Mouse (Mus musculus) MEL (cell line): ENCODE measurements around the gene Prkag2.
"Not testable (repeated sequence)": the region's sequence is repeated elsewhere in the genome, so short reads cannot be mapped to it uniquely, and the experiment has no call there.

Source experiments
- CTCF ChIP-seq, 3 experiments: IDR thresholded peaks in 2 of 3; conservative IDR thresholded peaks in 1 of 3; 2 replicates each; pipeline ENCODE4 v1.5.1; 2011 to 2012; ENCODE audit warnings: low read length in 3 of 3, low read depth in 2 of 3, mild to moderate bottlenecking in 2 of 3, improper control_type of control experiment in 1 of 3, inconsistent platforms in 1 of 3, mixed read lengths in 1 of 3, moderate library complexity in 1 of 3; ENCODE audit not compliant: control insufficient read depth in 1 of 3, insufficient read depth in 1 of 3, poor library complexity in 1 of 3, severe bottlenecking in 1 of 3
- ETS1 ChIP-seq: IDR thresholded peaks from 2 replicates; pipeline ENCODE4 v1.6.1; 2012; ENCODE audit warnings: low read depth, mild to moderate bottlenecking, inconsistent platforms, low read length, improper control_type of control experiment, moderate library complexity
- JUND ChIP-seq: IDR thresholded peaks from 2 replicates; pipeline ENCODE4 v1.6.1; 2011; ENCODE audit warnings: low read depth, mild to moderate bottlenecking, improper control_type of control experiment, low read length
- MAFK ChIP-seq: IDR thresholded peaks from 2 replicates; pipeline ENCODE4 v1.6.1; 2011; ENCODE audit warnings: low read depth, mild to moderate bottlenecking, low read length, improper control_type of control experiment, borderline replicate concordance
- MEF2A ChIP-seq: IDR thresholded peaks from 2 replicates; pipeline ENCODE4 v1.6.1; 2014; ENCODE audit warnings: low read depth, mild to moderate bottlenecking, inconsistent platforms, low read length, improper control_type of control experiment; ENCODE audit not compliant: poor library complexity, insufficient replicate concordance, severe bottlenecking; ENCODE audit errors: extremely low read depth
- MYB ChIP-seq: IDR thresholded peaks from 2 replicates; pipeline ENCODE4 v1.6.1; 2011; ENCODE audit warnings: mild to moderate bottlenecking, low read depth, low read length, improper control_type of control experiment
- MYC ChIP-seq: IDR thresholded peaks from 2 replicates; pipeline ENCODE4 v1.6.1; 2011; ENCODE audit warnings: low read depth, mild to moderate bottlenecking, low read length, improper control_type of control experiment, moderate library complexity
- NELFE ChIP-seq: IDR thresholded peaks from 2 replicates; pipeline ENCODE4 v1.6.1; 2011; ENCODE audit warnings: low read depth, low read length, improper control_type of control experiment
- NRF1 ChIP-seq: IDR thresholded peaks from 2 replicates; pipeline ENCODE4 v1.6.1; 2014; ENCODE audit warnings: low read depth, mild to moderate bottlenecking, inconsistent platforms, low read length, improper control_type of control experiment, moderate library complexity; ENCODE audit not compliant: poor library complexity, insufficient read depth, severe bottlenecking
- POLR2A ChIP-seq, 2 experiments: IDR thresholded peaks; 2 replicates each; pipeline ENCODE4 v1.6.1; 2011 to 2012; ENCODE audit warnings: low read length in 2 of 2, mild to moderate bottlenecking in 2 of 2, control low read depth in 1 of 2, improper control_type of control experiment in 1 of 2, low read depth in 1 of 2, moderate library complexity in 1 of 2; ENCODE audit not compliant: control insufficient read depth in 1 of 2, insufficient read depth in 1 of 2, poor library complexity in 1 of 2
- SMC3 ChIP-seq: IDR thresholded peaks from 2 replicates; pipeline ENCODE4 v1.6.1; 2011; ENCODE audit warnings: low read depth, low read length, improper control_type of control experiment
- TAL1 ChIP-seq: IDR thresholded peaks from 2 replicates; pipeline ENCODE4 v1.6.1; 2012; ENCODE audit warnings: mild to moderate bottlenecking, inconsistent platforms, low read length, moderate library complexity, mixed read lengths
- USF2 ChIP-seq, 2 experiments: IDR thresholded peaks; 2 replicates each; pipeline ENCODE4 v1.6.1; 2011 to 2012; ENCODE audit warnings: improper control_type of control experiment in 2 of 2, low read length in 2 of 2, borderline replicate concordance in 1 of 2, inconsistent platforms in 1 of 2, low read depth in 1 of 2, mild to moderate bottlenecking in 1 of 2; ENCODE audit not compliant: insufficient read depth in 1 of 2
- ZNF384 ChIP-seq: IDR thresholded peaks from 2 replicates; pipeline ENCODE4 v1.6.1; 2012; ENCODE audit warnings: low read depth, mild to moderate bottlenecking, inconsistent platforms, low read length, improper control_type of control experiment

DNA sequence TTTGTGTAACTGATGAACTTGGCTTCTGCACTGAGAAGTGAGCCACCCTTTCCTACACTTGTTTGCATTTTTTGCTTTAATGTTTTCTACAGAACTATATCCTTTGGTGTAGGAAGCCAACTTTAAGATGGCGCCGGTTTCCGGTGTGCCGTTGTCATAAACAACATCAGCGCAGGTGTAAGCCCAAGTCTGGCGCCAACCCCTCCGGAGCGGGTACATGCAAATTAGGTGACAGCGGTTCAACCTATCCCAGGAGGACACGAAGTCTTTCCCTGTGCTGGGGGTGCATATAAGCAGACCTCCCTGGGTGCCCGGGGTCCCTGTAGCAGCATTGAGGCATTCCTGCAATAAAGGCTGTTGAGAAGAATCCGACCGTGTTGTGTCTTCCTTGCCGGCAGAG lies 252.2 kb downstream of the Prkag2 start:
- TF ChIP-seq POLR2A (IDR thresholded peaks at IDR 0.05; ENCODE audit: control insufficient read depth in 1 of 2, insufficient read depth in 1 of 2, low read depth in 1 of 2, low read length in 2 of 2, poor library complexity in 1 of 2); MAFK; CTCF (IDR thresholded peaks at IDR 0.05 in 2 of 3, conservative IDR thresholded peaks at IDR 0.05 in 1 of 3; ENCODE audit: control insufficient read depth in 1 of 3, insufficient read depth in 1 of 3, low read depth in 2 of 3, low read length in 3 of 3, poor library complexity in 1 of 3, severe bottlenecking in 1 of 3); SMC3; NRF1; JUND; MYB; NELFE; ZNF384; MEF2A; ETS1; USF2 (IDR thresholded peaks at IDR 0.05; ENCODE audit: borderline replicate concordance in 1 of 2, insufficient read depth in 1 of 2, low read depth in 1 of 2, low read length in 2 of 2); TAL1; MYC: not testable (repeated sequence)
